Comparison of ENCODE assay signal across 30 mouse cellular contexts in genomic region chr3:88033506-88033905, GRCm38 (mm10). TPM values are rescaled to one million over a fixed set of nuclear protein-coding genes. Genes with fewer than 3 reads are reported as not detected.
"Had no signal": no experiment of that assay in that cellular context is flagged by ENCODE, and none has a peak within 500 bp of the region (broad histone marks: within the 10 kb centered on the region; RNA-seq: fewer than 3 reads in every experiment).

No protein-coding gene starts in this region.

- ATAC-seq: hindbrain, postnatal 0 days; inflammation-experienced regulatory T-cells, adult 6 months; intestine, embryonic 16.5 days; liver, postnatal 0 days; midbrain, embryonic 13.5 days; midbrain, embryonic 16.5 days had no signal

- H3K9ac ChIP-seq: limb, embryonic 12.5 days; limb, embryonic 15.5 days; liver, embryonic 14.5 days; liver, postnatal 0 days; midbrain, embryonic 13.5 days had no signal

- H3K27ac ChIP-seq: hindbrain, postnatal 0 days; layer of hippocampus, adult 2 months; limb, embryonic 12.5 days; limb, embryonic 15.5 days; liver, embryonic 14.5 days; macrophage; midbrain, embryonic 13.5 days had no signal

- H3K4me3 ChIP-seq: layer of hippocampus, adult 2 months; limb, embryonic 12.5 days; limb, embryonic 15.5 days; midbrain, embryonic 13.5 days had no signal

- DNase-seq: kidney, adult 18-20 months; kidney, adult 9 months; kidney, postnatal 14 days; left cerebral cortex, postnatal 4 days; liver, postnatal 0 days; right cerebral cortex, postnatal 25 days; spleen, adult 18-20 months; thymus, adult 18-20 months; thymus, postnatal 36 days had no signal

- H3K4me1 ChIP-seq: limb, embryonic 12.5 days; limb, embryonic 15.5 days had no signal

- H3K9me3 ChIP-seq: limb, embryonic 15.5 days had no signal

- H3K36me3 ChIP-seq: limb, embryonic 12.5 days; limb, embryonic 15.5 days; midbrain, embryonic 13.5 days had no signal

- H3K4me2 ChIP-seq: limb, embryonic 12.5 days; limb, embryonic 15.5 days; liver, embryonic 11.5 days; midbrain, embryonic 13.5 days had no signal

RNA-seq across cellular contexts. Expression of gene Hapln2, which starts 6.1 kb away (rescaled TPM):
- total RNA-seq: megakaryocyte, adult 5-6 weeks had no signal
- polyA plus RNA-seq: inflammation-experienced regulatory T-cells, adult 6 months; intestine, embryonic 16.5 days; large intestine, adult 2 months; limb, embryonic 15.5 days; liver, embryonic 11.5 days; liver, embryonic 14.5 days; liver, postnatal 0 days; macrophage; neural tube, embryonic 11.5 days had no signal

RNA-seq across cellular contexts. Expression of gene Bcan, which starts 33.5 kb away (rescaled TPM):
- total RNA-seq: megakaryocyte, adult 5-6 weeks had no signal
- polyA plus RNA-seq: inflammation-experienced regulatory T-cells, adult 6 months; liver, embryonic 11.5 days; liver, embryonic 14.5 days; liver, postnatal 0 days; macrophage had no signal

RNA-seq across cellular contexts. Expression of gene Ttc24, which starts 44.6 kb away (rescaled TPM):
- total RNA-seq: hindbrain, postnatal 0 days; layer of hippocampus, adult 2 months; layer of hippocampus, postnatal 10 days; left cerebral cortex, adult 8-10 months; left cerebral cortex, postnatal 14 days; left cerebral cortex, postnatal 4 days; megakaryocyte, adult 5-6 weeks had no signal
- polyA plus RNA-seq: hindbrain, postnatal 0 days; inflammation-experienced regulatory T-cells, adult 6 months; intestine, embryonic 16.5 days; kidney, embryonic 16.5 days; large intestine, adult 2 months; limb, embryonic 12.5 days; limb, embryonic 15.5 days; liver, embryonic 11.5 days; liver, embryonic 14.5 days; liver, postnatal 0 days; macrophage; midbrain, embryonic 13.5 days; midbrain, embryonic 16.5 days; neural tube, embryonic 11.5 days; neural tube, embryonic 14.5 days; stomach, embryonic 16.5 days; urinary bladder, adult 2 months had no signal
